Mouse (Mus musculus): ENCODE data around the gene Meis2.

- TF ChIP-seq EP300 (IDR thresholded peaks at IDR 0.05; ENCODE audit: low read depth) = no peak
- no peak for TF ChIP-seq CTCF (IDR thresholded peaks at IDR 0.05; ENCODE audit: low read depth)
Measured at GRCm38 (mm10) chr2:116056826-116057225, 8.8 kb downstream of the Meis2 start.

Data from liver, embryonic 14.5 days (tissue).